Mouse (Mus musculus) v-Abl transformed pro-B cells (cell line): Measurements from ENCODE around the gene Esr1.
"Not testable (repeated sequence)": the region's sequence is repeated elsewhere in the genome, so short reads cannot be mapped to it uniquely, and the experiment has no call there.

Source experiments
- in situ Hi-C, 2 experiments: fragments of 400-800 bp; cut with MboI; formaldehyde crosslinking; loops; one replicate each; pipeline ENCODE4 v1.15.1; 2025; ENCODE audit not compliant: unreplicated experiment in 2 of 2

Esr1 gene

DNA sequence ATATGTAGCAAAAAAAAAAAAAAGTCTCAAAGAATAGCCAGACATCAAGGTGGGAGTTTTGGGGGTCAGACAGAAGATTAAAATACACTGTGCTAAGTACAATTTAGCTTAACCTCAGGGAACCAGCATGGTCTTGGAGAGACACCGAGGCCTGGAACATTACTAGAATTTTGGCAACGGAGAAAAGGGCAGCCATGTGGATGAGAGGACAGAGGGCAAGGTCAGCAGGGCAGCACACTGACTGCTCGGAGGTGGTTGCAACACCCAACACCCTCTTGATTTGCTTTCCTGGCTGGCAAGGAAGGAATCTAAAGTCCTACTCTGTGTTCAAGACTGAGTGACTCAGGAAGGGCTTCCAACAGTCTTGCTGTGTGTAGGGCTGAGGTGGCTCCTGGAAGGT lies 60.5 kb downstream of the Esr1 start:
- in situ Hi-C loops, result loop anchor here in 1 of 2 experiments (5.0 kb wide), 1 partner anchor 60 kb away; the partner anchor contains the start of gene Esr1

DNA sequence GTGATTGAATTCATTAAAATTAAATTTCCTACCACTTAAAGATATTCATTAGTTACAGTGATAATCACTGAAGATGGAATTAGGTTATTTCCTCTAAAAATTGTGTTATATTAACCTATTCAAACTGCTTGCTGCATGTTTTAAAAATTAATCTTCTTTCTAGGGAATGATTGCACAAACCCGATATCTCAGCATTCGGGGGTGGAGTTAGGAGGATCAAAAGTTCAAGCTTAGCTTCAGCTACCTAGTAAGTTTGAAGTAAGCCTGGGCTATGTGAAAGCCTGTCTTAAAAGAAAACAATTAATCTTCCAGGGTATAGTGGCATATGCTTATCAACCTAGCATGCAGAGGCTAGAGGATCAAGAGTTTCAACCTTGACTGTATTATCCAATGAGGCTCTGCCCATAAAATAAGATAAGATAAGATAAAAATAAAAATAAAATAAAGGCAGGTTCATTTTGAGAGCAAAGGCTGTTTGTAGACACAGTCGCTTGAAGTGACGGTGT lies 62.0 kb downstream of the Esr1 start:
- in situ Hi-C loops, result loop anchor here in 1 of 2 experiments (5.0 kb wide), 1 partner anchor 61 kb away; the partner anchor contains the start of gene Esr1

DNA sequence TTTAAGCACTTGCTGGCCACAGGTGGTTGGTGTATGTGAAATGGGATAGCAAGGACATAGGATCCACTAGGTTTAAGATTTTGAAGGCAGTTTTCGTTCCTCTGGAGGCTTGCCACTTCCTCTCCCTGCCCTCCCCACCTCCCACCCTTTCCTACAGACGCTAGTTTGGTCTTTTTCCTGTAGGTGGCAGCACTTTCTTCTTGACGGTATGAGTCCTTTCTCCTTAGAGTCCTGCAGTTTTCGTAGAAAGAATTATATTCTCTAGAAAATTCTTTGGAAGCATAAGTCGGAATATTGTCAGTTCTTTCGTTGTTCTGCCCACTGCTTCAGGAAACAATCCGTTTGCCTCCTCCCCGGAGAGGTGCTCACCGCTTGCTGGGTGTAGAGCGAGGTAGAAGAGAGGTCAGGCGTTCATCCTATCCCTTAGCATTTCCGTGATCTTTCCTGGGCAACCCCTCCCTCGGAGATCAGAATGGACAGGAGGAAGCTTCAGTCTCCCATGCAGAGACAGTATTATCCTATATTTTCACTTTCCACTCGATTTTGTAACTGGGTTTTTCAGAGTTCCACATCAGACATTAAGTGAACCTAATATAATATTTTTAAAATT lies 63.7 kb downstream of the Esr1 start:
- in situ Hi-C loops, result loop anchor here (5.0 kb wide), 3 partner anchors 63 to 192 kb away; partner anchors contain the start of gene Esr1 (in 1 of the 2)

- in situ Hi-C loops, result no loop called here
Observed at GRCm38 (mm10) chr10:4683106-4683505, 71.7 kb downstream of the Esr1 start.

GRCm38 (mm10) chr10:4683711-4684265 lies 72.4 kb downstream of the Esr1 start:
- in situ Hi-C loops, result no loop called here

DNA sequence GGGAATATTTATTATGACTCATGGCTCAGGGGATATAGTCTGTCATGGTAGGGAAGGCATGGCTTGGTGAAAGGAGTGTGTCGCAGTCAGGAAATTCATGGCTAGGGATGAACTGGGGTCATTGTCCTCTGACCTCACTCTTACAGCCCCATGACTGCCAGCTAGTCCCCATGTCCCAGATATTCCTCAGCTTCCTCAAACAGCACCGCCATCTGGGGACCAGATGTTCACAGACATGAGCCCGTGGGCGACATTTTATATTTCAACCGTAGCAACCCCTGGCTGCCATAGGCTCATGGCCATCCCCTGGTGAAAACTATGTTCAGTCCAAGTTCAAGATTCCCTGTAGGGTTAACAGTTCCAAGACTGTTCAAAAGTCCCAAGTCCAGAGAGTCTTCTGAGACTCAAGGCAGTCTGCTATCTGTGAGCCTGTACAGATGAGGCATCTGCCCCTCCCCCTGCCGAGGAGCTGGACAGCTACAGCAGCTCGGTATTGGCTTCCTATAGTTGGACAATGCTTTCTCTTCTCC lies 83.0 kb downstream of the Esr1 start:
- in situ Hi-C loops, result no loop called here

DNA sequence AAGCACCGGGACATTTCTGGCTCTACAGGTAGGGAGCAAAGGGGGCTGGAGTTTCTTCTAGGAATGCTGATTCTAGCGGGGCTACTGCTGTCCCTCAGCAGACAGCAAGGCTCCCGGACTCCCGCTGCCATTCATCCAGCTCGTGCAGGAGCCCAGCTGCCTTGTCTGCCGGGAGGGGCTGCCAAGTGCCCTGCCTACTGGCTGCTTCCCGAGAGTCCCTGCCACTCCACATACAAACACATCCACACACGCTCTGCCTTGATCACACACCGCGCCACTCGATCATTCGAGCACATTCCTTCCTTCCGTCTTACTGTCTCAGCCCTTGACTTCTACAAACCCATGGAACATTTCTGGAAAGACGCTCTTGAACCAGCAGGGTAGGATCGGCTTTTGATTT lies 98.5 kb downstream of the Esr1 start:
- in situ Hi-C loops, result no loop called here

GRCm38 (mm10) chr10:4711434-4711833 lies 100.0 kb downstream of the Esr1 start:
- in situ Hi-C loops, result no loop called here

DNA sequence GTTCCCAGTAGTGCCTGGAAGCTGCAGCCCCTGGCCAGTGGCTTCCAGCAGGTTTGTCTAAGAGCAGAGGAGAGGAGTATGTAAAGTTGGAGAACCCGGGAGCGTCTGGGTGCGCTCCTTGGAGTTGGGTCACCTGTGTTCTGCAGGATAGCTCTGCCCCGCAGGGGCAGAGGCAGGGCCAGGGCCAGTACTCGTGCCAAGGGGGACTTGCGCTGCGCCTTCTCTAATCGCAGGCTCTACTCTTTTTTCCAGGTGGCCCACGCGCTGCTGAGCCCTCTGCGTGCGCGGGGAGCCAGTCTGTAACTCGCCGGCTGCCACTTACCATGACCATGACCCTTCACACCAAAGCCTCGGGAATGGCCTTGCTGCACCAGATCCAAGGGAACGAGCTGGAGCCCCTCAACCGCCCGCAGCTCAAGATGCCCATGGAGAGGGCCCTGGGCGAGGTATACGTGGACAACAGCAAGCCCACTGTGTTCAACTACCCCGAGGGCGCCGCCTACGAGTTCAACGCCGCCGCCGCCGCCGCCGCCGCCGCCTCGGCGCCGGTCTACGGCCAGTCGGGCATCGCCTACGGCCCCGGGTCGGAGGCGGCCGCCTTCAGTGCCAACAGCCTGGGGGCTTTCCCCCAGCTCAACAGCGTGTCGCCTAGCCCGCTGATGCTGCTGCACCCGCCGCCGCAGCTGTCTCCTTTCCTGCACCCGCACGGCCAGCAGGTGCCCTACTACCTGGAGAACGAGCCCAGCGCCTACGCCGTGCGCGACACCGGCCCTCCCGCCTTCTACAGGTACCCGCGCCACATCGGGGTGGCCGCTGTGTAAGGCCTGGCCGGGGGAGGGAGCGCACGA lies 100.9 kb downstream of the Esr1 start:
- in situ Hi-C loops, result no loop called here

GRCm38 (mm10) chr10:4713398-4713797 lies 102.0 kb downstream of the Esr1 start:
- in situ Hi-C loops, result no loop called here

DNA sequence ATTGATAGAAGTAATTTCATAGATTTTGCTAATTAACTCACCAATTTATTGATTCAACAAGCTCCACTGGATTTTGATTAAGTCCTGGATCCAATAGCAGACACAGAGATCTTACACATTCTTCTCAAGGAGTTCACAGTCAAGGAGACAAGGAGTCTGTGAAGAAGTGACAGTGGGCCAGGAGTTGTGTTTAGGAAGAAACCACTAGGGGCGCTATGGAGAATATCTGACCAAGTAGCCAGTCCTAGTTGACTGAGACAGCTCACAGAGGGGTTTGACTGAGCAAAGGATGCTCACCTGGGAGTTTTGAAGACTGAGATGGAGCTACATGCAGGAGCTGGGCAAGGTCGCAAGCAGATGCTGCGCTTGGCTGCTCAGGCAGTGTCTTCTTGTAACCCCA lies 113.5 kb downstream of the Esr1 start:
- in situ Hi-C loops, result no loop called here

DNA sequence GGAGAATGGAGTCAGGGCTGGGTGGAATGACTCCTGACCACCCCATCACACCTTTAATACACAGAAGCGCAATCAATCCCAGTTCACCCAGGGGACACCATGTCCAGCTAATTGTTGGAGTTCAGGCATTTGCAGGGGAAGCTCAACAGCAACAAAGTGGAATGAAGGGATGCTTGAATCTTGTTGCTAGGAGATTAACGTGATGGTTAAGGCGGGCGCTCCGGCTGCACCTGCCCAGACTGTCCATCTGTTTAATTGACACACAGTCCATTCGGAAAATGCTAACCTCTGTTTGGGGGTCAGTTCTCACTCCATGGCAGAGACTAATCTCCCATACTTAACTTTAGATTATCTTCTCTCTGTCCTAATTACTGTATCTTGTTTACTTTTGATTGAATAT lies 114.7 kb downstream of the Esr1 start:
- in situ Hi-C loops, result no loop called here

DNA sequence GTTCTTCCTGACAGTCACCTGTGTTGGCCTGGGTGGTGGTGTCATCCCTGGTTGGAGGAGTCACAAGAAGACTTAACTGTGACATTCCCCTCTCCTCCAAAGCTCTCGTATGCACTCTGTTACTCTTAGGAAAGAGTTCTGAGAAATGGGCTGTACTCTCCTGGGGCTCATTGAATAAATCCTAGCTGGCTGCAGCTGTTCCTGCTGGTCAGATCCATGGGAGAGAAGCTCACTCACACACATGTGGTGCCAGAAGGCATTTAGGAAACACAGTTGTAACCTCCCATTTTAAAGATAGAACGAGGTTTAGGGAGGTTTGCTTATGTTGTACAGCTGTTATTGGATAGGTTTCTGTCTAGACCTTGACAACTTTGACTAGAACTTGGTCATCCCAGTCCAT lies 120.9 kb downstream of the Esr1 start:
- in situ Hi-C loops, result no loop called here

GRCm38 (mm10) chr10:4733987-4734386 lies 122.6 kb downstream of the Esr1 start:
- in situ Hi-C loops, result no loop called here

DNA sequence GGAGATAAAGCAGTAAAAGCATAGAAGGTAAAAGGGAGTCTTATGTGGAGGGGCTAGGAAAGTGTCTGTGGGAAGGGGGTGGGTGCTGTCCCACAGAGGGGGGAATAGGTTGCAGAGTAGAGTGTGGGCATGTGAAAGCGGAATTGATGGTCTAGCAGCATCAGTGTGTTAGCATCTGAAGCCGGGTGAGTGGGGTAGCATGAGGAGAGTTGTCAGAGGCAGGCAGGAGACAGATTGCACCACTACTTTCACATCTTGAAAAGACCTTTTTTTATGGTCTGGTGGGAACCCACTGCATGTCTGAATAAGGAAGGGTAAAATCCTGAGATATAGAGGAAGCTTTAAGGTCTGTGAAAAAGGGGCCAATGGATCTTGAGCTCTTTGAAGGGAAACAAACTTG lies 123.5 kb downstream of the Esr1 start:
- in situ Hi-C loops, result no loop called here

DNA sequence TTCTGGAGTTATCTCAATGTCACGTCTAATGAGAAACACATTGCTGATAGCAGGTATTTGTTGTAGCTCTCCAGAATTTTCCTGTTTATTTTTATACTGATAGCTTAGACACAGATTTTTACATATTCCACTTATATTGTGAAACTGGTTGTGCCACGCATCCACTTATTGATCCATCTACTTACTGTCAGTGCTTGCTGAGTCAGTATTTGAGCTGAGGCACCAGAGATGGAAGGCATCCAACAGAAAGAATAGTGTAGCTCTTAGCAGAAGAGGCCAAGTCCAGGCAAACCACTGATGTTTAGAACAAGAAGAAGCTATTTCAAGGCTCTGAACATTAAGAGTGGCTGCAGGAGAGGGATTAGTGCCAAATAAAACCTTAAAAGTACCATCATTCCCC lies 126.9 kb downstream of the Esr1 start:
- in situ Hi-C loops, result no loop called here

GRCm38 (mm10) chr10:4751091-4751490 lies 139.7 kb downstream of the Esr1 start:
- in situ Hi-C loops, result not testable (repeated sequence)

DNA sequence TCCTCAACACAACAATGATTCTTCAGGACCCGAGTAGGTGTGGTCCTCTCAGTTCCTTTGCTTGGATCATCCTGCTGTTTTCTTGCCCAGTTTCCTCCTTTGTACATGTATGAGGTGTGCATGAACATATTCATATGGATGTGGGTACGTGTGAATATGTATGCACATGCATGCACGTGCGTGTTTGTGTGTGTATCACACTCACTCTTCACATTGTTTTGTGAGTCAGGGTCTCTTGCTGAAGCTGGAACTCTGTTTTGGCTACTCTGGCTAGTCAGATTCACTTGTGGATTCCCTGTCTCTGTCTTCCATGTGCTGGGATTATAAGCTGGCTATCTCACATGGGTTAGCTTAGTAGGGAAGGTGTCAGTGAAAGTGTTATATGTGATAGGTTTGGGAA lies 141.6 kb downstream of the Esr1 start:
- in situ Hi-C loops, result no loop called here

DNA sequence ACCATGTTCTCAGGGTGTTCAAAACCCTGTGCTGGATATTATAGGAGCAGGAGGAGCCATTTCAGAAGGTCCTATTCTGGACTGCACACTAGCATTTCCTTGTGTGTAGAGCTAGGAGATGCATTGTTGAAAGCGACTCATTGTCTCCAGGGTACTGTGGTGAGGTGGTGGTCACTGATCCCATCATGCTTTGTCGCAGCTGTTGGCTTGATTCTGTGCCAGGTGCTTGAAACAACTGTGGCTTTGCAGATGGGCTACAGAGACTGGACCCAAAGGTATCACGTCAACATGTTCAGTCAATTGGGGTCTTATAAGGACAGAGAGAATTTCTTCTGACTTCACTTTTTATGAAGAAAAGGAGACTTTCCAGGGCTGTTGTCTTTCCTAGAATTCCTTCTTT lies 164.1 kb downstream of the Esr1 start:
- in situ Hi-C loops, result loop anchor here (5.0 to 25.0 kb wide), 6 partner anchors 92 to 513 kb away; partner anchors contain the start of genes Esr1 (in 2 of the 2) and Akap12 (in 1 of the 2)

DNA sequence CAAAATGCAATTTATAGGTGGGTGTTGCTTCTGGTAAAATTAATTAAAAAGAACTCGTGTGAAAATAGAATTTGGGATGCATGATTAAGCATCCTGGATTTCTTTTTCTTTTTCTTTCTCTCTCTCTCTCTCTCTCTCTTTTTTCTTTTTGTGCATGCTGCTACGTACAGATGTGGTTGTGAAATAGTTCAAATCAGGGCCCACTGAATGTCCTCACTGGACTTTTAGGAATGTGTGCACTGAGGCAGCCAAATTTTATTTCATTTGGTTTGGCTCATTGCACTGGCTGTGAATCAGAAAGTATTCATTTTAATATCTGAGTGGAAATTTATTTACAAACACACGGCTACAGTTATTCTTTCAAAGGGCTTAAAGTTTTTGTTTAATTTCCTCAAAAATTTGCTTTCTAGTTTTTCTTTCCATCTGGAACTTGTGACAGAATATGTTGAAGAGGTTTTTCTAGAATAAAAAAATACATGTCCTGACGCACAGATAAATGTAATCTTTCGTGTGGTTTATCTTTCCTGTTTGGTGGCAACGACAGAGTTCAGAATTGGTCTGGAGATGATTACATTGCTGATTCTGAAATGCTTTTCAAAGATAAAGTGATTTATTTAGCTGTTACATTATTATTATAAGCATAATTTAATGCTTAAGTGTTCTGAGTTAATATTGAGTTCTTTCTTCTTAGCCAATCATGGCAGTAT lies 164.8 kb downstream of the Esr1 start:
- in situ Hi-C loops, result loop anchor here (5.0 to 25.0 kb wide), 6 partner anchors 91 to 514 kb away; partner anchors contain the start of genes Esr1 (in 2 of the 2) and Akap12 (in 1 of the 2)
